9 mouse cellular contexts compared by ENCODE assay signal in genomic region chr1:153740775-153741400, GRCm38 (mm10). TPM values are rescaled to one million over a fixed set of nuclear protein-coding genes. Genes with fewer than 3 reads are reported as not detected.
A peak's percentile ranks its signal among the peaks of the same experiment; 100 is the strongest.
DNase-seq lines count a peak whose midpoint lies in the region; ATAC-seq and TF ChIP-seq lines count a peak whose summit lies in the region.
"Had no signal": no experiment of that assay in that cellular context is flagged by ENCODE, and none has a peak within 500 bp of the region (broad histone marks: within the 10 kb centered on the region; RNA-seq: fewer than 3 reads in every experiment).

No protein-coding gene starts in this region.

- no peak for TF ChIP-seq EP300 in liver, postnatal 0 days (IDR thresholded peaks at IDR 0.05; ENCODE audit: low read depth)

- intact Hi-C loops in heart, postnatal 25 days (cut with DNase I) = loop anchor here (5.0 kb wide), 1 partner anchor 99 kb away; no protein-coding TSS in a partner anchor

- no peaks in the 10 kb centered on the region for H3K36me3 ChIP-seq in heart, embryonic 11.5 days (ENCODE audit: control insufficient read depth, insufficient read depth, low read length)
- H3K36me3 ChIP-seq in forebrain, postnatal 0 days (ENCODE audit: insufficient read depth) = no peaks in the 10 kb centered on the region
- peaks cover 3% of the 10 kb centered on the region; the same call in 1 of the 2 replicates for H3K36me3 ChIP-seq in liver, postnatal 0 days (replicated peaks; ENCODE audit: insufficient read depth, low read length)

- peaks cover 19% of the 10 kb centered on the region for H3K27me3 ChIP-seq in heart, embryonic 11.5 days (ENCODE audit: control insufficient read depth, insufficient read depth, low read length)
- no peaks in the 10 kb centered on the region for H3K27me3 ChIP-seq in forebrain, postnatal 0 days (ENCODE audit: insufficient read depth, low read length)
- H3K27me3 ChIP-seq in liver, postnatal 0 days (ENCODE audit: insufficient read depth, low read length) = peaks cover 23% of the 10 kb centered on the region
- H3K27me3 ChIP-seq: Patski had no signal

- H3K9ac ChIP-seq in heart, embryonic 11.5 days (ENCODE audit: low read depth, low read length) = peak overlapping the region; percentile 47; the same call in 1 of the 2 replicates
- H3K9ac ChIP-seq in forebrain, postnatal 0 days = peak overlapping the region; percentile 56
- H3K9ac ChIP-seq in liver, postnatal 0 days (replicated peaks) = peak overlapping the region; percentile 75

- peak overlapping the region; percentile 71 for H3K4me2 ChIP-seq in heart, embryonic 11.5 days
- peak overlapping the region; percentile 89 for H3K4me2 ChIP-seq in forebrain, postnatal 0 days (ENCODE audit: low read depth)
- H3K4me2 ChIP-seq in liver, postnatal 0 days (ENCODE audit: low read depth, low read length) = peak overlapping the region; percentile 55

- 34% methylated on average over 12 of the region's 12 CpGs for WGBS in heart, embryonic 11.5 days (ENCODE audit: insufficient replicate concordance)
- 26% methylated on average over 12 of the region's 12 CpGs for WGBS in forebrain, postnatal 0 days
- WGBS in liver, postnatal 0 days (ENCODE audit: insufficient replicate concordance) = 42% methylated on average over 12 of the region's 12 CpGs

- no peak overlapping the region for H3K27ac ChIP-seq in heart, embryonic 11.5 days (ENCODE audit: low read depth, low read length)
- 0 out of 2 replicates have a peak overlapping the region, but pooled peaks have one; percentile 5 for H3K27ac ChIP-seq in forebrain, postnatal 0 days (ENCODE audit: low read depth, low read length)
- peak overlapping the region; percentile 61 for H3K27ac ChIP-seq in liver, postnatal 0 days (ENCODE audit: low read depth)

- TF ChIP-seq CTCF in forebrain, postnatal 0 days (IDR thresholded peaks at IDR 0.05; ENCODE audit: low read depth) = no peak
- TF ChIP-seq CTCF in liver, postnatal 0 days (IDR thresholded peaks at IDR 0.05; ENCODE audit: low read depth) = no peak

- H3K9me3 ChIP-seq in heart, embryonic 11.5 days (replicated peaks; ENCODE audit: control insufficient read depth, low read length) = no peaks in the 10 kb centered on the region
- no peaks in the 10 kb centered on the region for H3K9me3 ChIP-seq in forebrain, postnatal 0 days (ENCODE audit: low read length)
- H3K9me3 ChIP-seq in liver, postnatal 0 days (ENCODE audit: low read length) = no peaks in the 10 kb centered on the region

- no peak for ATAC-seq in heart, embryonic 11.5 days (replicated peaks; ENCODE audit: insufficient number of reproducible peaks, low FRiP score, low TSS enrichment)
- ATAC-seq in forebrain, postnatal 0 days = no peak
- no peak for ATAC-seq in liver, postnatal 0 days
- ATAC-seq in granulocyte monocyte progenitor cell, adult 5-6 weeks (replicated peaks; ENCODE audit: poor library complexity, severe bottlenecking) = no peak
- ATAC-seq: Patski had no signal

- peaks cover 8% of the 10 kb centered on the region; the same call in 1 of the 2 replicates for H3K4me1 ChIP-seq in heart, embryonic 11.5 days (ENCODE audit: control insufficient read depth, insufficient read depth, low read length)
- peaks cover 16% of the 10 kb centered on the region for H3K4me1 ChIP-seq in forebrain, postnatal 0 days (ENCODE audit: insufficient read depth)
- H3K4me1 ChIP-seq in liver, postnatal 0 days (ENCODE audit: insufficient read depth) = no peaks in the 10 kb centered on the region; the same call in 1 of the 2 replicates

- DNase-seq in heart, postnatal 25 days (ENCODE audit: low spot score) = no peak
- DNase-seq in ES-CJ7 (ENCODE audit: low read depth, low spot score) = peak; percentile 52
- no peak for DNase-seq in forebrain, postnatal 0 days
- DNase-seq in liver, postnatal 0 days = no peak
- no peak for DNase-seq in embryo, embryonic 10.5 days (ENCODE audit: low spot score)
- no peak for DNase-seq in layer of hippocampus, adult 8-10 months (ENCODE audit: low spot score in 2 of 2)

- peak overlapping the region; percentile 43 for H3K4me3 ChIP-seq in heart, embryonic 11.5 days (ENCODE audit: low read depth, low read length)
- H3K4me3 ChIP-seq in forebrain, postnatal 0 days (ENCODE audit: low read depth, low read length) = peak overlapping the region; percentile 52
- H3K4me3 ChIP-seq in liver, postnatal 0 days (ENCODE audit: low read depth, low read length) = peak overlapping the region; percentile 56

RNA-seq across cellular contexts. Expression of gene Rgs16, which starts 0.7 kb away (rescaled TPM):
- 1.0 and 1.7 TPM in 2 replicates for polyA plus RNA-seq in heart, embryonic 11.5 days (2014; fragmentation: Nextera tagmentation; extraction: Ambion mirVana)
- total RNA-seq in heart, postnatal 25 days (2021) = 1 to 10 TPM; 1.4 to 2.4 TPM
- 7.9 and 9.6 TPM in 2 replicates for total RNA-seq in forebrain, postnatal 0 days (2014; rRNA removed)
- polyA plus RNA-seq in forebrain, postnatal 0 days (2015; fragmentation: Nextera tagmentation; extraction: Ambion mirVana) = 15.5 and 16.7 TPM in 2 replicates
- polyA plus RNA-seq in liver, postnatal 0 days (2015; fragmentation: Nextera tagmentation; extraction: Ambion mirVana) = 15.8 and 22.9 TPM in 2 replicates
- total RNA-seq in layer of hippocampus, adult 8-10 months (2022) = 1 to 10 TPM; 5.3 to 8.8 (median 7.4) TPM
- total RNA-seq in granulocyte monocyte progenitor cell, adult 5-6 weeks (2014; fragmentation: Nextera tagmentation) = not detected in 2 replicates
- 0.17 TPM in 1 of 2 replicates, not detected in the other for total RNA-seq in granulocyte monocyte progenitor cell, adult 5-6 weeks (2017)

RNA-seq across cellular contexts. Expression of gene Rnasel, which starts 8.3 kb away (rescaled TPM):
- 9.3 and 9.7 TPM in 2 replicates for polyA plus RNA-seq in heart, embryonic 11.5 days (2014; fragmentation: Nextera tagmentation; extraction: Ambion mirVana)
- total RNA-seq in heart, postnatal 25 days (2021) = 1 to 10 TPM; 5.8 to 6.1 TPM
- total RNA-seq in forebrain, postnatal 0 days (2014; rRNA removed) = 39.5 and 43.9 TPM in 2 replicates
- 10.7 and 19.5 TPM in 2 replicates for polyA plus RNA-seq in forebrain, postnatal 0 days (2015; fragmentation: Nextera tagmentation; extraction: Ambion mirVana)
- polyA plus RNA-seq in liver, postnatal 0 days (2015; fragmentation: Nextera tagmentation; extraction: Ambion mirVana) = 13.9 and 15.7 TPM in 2 replicates
- 10 to 100 TPM in 1 of 4 experiments, 1 to 10 TPM in 3; 7.9 to 10.0 (median 8.9) TPM for total RNA-seq in layer of hippocampus, adult 8-10 months (2022)
- total RNA-seq in granulocyte monocyte progenitor cell, adult 5-6 weeks (2014; fragmentation: Nextera tagmentation) = 35.9 and 55.9 TPM in 2 replicates
- 52.3 and 72.8 TPM in 2 replicates for total RNA-seq in granulocyte monocyte progenitor cell, adult 5-6 weeks (2017)
